Mouse (Mus musculus) megakaryocyte, adult 5-6 weeks (primary cell): ENCODE measurements around the gene Cpsf4. TPM values are rescaled to one million over a fixed set of nuclear protein-coding genes. Genes with fewer than 3 reads are reported as not detected.
"Not testable (repeated sequence)": the region's sequence is repeated elsewhere in the genome, so short reads cannot be mapped to it uniquely, and the experiment has no call there.

Source experiments
- ATAC-seq: 2 replicates; pipeline ENCODE4 v1.8.0; 2016; ENCODE audit warnings: mild to moderate bottlenecking, inconsistent platforms; ENCODE audit not compliant: poor library complexity, severe bottlenecking
- total RNA-seq, 2 experiments: library from RNA; stranded (forward) in 1 of 2; stranded (reverse) in 1 of 2; fragments of 153-499, 151-499 nt in 1 of 2; fragments of 221-1000, 200-1000 nt in 1 of 2; gene quantifications; 2 replicates each; pipeline versions ENCODE4 v1.2.3 to v1.2.4; 2015 to 2017

The Cpsf4 gene
- total RNA-seq, 2 experiments from 2014 or later = 17.0 to 34.0 TPM

DNA sequence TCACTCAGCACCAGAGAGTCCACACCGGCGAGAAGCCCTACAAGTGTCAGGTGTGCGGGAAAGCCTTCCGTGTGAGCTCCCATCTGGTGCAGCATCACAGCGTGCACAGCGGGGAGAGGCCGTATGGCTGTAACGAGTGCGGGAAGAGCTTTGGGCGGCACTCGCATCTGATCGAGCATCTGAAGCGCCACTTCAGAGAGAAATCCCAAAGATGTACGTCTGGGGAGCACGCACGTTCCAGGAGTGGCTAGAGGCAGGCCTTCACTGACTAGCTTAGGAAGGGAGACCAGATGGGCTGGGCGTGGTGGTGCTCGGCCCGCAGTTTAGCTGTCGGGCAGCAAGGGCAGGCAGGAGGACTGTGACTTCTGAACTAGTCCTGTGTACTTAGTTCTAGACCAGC, 51.7 kb downstream of the Cpsf4 start:
- ATAC-seq = no peak

DNA sequence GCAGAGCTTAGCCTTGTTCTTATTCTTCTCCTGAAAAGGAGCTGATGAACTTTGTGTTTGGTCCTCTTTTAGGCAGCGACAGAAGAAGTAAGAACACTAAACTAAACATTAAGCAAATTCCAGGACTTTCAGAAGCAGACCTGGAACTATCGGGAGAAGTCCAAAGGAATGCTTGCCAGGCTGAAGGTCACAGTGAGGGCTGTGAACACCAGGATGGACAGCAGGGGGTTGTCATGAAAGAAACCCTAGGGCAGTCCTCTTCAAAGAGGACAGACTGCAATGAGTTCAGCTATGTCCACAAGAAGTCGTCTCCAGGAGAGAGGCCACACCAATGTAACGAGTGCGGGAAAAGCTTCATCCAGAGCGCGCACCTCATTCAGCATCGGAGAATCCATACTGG, 53.0 kb downstream of the Cpsf4 start:
- no peak for ATAC-seq

DNA sequence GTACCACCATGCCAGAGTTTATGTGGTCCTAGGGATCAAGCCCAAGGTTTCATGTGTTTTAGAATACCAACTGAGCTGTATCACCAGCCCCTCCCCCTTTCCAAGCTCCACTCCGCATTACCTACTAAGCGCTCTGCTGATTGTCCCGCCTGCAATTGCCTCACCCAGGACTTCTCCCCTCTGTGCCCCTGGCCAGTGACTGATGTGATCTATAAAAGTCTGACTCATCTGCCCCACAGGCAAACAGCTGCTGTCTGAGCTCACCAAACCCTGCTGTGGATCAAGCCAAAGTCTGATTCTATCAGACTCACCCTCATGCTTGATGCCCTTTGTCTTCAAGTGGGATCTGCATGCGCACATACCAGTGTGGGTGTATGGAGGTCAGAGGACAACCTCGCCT, 55.8 kb downstream of the Cpsf4 start:
- ATAC-seq = no peak

DNA sequence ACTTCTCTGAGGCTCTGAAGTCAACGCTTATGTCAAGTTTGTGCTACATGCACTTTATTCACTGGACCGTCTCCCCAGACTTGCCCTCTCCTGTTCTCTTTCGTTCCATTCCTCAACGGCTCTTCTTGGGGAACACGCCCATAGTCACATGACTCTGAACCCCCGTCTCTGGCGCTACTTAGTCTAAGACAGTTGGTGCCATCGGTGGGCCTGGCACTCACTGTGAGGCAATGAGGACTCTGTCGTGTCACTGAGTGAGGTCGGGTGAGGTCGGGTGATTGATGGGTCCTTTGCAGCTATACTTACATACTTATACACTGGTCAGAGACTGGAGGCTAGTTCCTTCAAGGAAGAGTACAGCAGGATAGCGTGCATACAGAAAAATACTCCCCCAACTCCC, 56.4 kb downstream of the Cpsf4 start:
- no peak for ATAC-seq

DNA sequence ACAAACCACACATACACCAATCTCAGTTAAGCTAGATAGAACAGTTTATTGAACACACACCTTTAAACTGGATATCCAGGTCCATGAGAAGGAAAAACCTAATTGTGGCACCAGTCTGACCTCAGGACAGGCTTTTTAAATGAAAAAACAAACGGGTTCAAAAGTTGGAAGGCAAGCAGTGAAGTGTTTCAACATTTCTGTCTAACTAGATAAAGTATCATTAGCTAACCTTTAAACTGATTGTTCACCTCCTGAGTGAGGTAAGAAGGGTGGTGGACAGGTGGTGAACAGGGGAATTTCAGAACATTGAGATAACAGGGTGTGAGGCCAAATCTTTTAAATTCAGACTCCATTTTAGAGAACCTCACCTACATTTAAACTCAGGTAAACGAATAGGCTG, 59.4 kb downstream of the Cpsf4 start:
- no peak for ATAC-seq

DNA sequence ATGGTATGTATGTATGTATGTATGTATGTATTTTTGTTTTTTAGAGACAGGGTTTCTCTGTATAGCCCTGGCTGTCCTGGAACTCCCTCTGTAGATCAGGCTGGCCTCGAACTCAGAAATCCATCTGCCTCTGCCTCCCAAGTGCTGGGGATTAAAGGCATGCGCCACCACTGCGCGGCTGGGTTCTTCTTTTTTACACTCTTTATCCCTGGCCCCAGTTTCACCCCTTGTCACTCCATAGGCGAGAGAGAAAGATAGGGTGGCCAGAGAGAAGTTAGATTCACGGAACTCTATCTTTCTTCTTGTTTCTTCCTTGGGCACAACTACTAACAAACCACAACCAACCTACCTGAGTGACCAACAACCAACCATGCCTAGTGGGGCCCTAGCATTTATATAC, 62.3 kb downstream of the Cpsf4 start:
- not testable (repeated sequence) for ATAC-seq

DNA sequence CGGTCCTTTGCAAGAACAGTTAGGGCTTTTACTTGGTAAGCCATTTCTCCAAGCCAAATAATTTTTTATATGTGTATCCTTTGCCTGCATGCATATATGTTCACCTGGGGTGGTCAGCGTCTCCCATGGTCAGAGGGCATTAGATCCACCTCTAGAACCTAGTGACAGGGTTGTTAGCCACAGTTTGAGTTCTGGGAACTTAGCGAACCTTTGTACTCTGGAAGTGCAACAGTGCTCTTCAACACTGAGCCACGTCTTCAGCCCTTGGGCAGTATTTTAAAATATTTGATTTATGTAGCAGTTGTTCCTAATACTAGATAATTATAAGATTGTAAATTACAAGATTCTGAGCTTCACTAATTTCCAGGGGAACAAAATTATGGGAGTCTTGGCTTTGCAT, 63.6 kb downstream of the Cpsf4 start:
- no peak for ATAC-seq

DNA sequence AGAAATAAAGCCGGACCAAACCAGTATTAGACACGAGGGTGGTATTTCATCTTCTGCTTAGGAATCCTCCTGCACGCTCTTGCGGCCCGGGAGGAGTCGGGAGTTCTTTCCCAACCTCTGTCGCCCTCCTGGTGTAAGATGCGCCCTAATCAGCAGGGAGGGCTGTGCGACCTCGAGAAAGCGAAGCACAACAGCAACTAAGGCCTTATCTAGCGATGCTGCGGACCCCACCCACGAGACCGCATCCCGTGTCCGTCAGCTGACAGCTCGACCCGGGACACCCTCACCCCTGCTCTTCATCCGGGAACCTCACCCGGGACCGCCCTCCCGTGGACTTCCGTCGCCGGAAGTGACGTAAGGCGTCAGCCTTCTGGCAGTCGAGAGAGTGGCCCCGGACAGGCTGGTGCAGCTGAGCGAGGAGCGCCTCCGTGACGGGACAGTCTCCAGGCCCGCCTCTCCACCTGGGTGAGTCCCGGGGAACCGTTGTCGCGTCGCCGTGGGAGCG, 64.4 kb downstream of the Cpsf4 start, which contains the start of gene Zfp655:
TSS of gene Zfp655 (plus strand) at position 349 of the 505 bp plus-strand sequence.
- peak; percentile 94 for ATAC-seq

Other genes starting within 250 kb of the Cpsf4 start
- gene Smurf1, start 201.4 kb upstream of the Cpsf4 start, total RNA-seq (2015) = 4.7 and 5.1 TPM in 2 replicates
- gene Smurf1, start 201.4 kb upstream of the Cpsf4 start, total RNA-seq (2017) = 6.7 and 6.9 TPM in 2 replicates
- not detected in 2 replicates for gene Gm4871, start 134.5 kb upstream of the Cpsf4 start, total RNA-seq (2015)
- gene Gm4871, start 134.5 kb upstream of the Cpsf4 start, total RNA-seq (2017) = not detected in 2 replicates
- gene 1700018F24Rik, start 124.2 kb upstream of the Cpsf4 start, total RNA-seq (2015) = not detected in 2 replicates
- gene 1700018F24Rik, start 124.2 kb upstream of the Cpsf4 start, total RNA-seq (2017) = not detected in 2 replicates
- 98.2 and 102 TPM in 2 replicates for gene Arpc1a, start 83.4 kb upstream of the Cpsf4 start, total RNA-seq (2015)
- 65.2 and 77.0 TPM in 2 replicates for gene Arpc1a, start 83.4 kb upstream of the Cpsf4 start, total RNA-seq (2017)
- not detected in 2 replicates for gene Kpna7, start 83.2 kb upstream of the Cpsf4 start, total RNA-seq (2015)
- gene Kpna7, start 83.2 kb upstream of the Cpsf4 start, total RNA-seq (2017) = not detected in 2 replicates
- 361 and 425 TPM in 2 replicates for gene Arpc1b, start 53.0 kb upstream of the Cpsf4 start, total RNA-seq (2015)
- 297 and 318 TPM in 2 replicates for gene Arpc1b, start 53.0 kb upstream of the Cpsf4 start, total RNA-seq (2017)
- gene Pdap1, start 27.0 kb upstream of the Cpsf4 start, total RNA-seq (2015) = 24.8 and 26.1 TPM in 2 replicates
- 140 and 144 TPM in 2 replicates for gene Pdap1, start 27.0 kb upstream of the Cpsf4 start, total RNA-seq (2017)
- gene Bud31, start 26.9 kb upstream of the Cpsf4 start, total RNA-seq (2015) = 179 and 181 TPM in 2 replicates
- gene Bud31, start 26.9 kb upstream of the Cpsf4 start, total RNA-seq (2017) = 217 and 234 TPM in 2 replicates
- gene Ptcd1, start 105 bp upstream of the Cpsf4 start, total RNA-seq (2015) = 6.5 and 7.9 TPM in 2 replicates
- 14.8 and 15.3 TPM in 2 replicates for gene Ptcd1, start 105 bp upstream of the Cpsf4 start, total RNA-seq (2017)
- gene Atp5j2, start 24.8 kb downstream of the Cpsf4 start, total RNA-seq (2015) = 310 and 322 TPM in 2 replicates
- gene Atp5j2, start 24.8 kb downstream of the Cpsf4 start, total RNA-seq (2017) = 103 and 107 TPM in 2 replicates
- 6.2 and 6.4 TPM in 2 replicates for gene Zkscan14, start 34.7 kb downstream of the Cpsf4 start, total RNA-seq (2015)
- gene Zkscan14, start 34.7 kb downstream of the Cpsf4 start, total RNA-seq (2017) = 30.8 and 31.7 TPM in 2 replicates
- gene Zkscan5, start 37.3 kb downstream of the Cpsf4 start, total RNA-seq (2015) = 2.6 and 2.7 TPM in 2 replicates
- 4.6 and 5.4 TPM in 2 replicates for gene Zkscan5, start 37.3 kb downstream of the Cpsf4 start, total RNA-seq (2017)
- gene Zfp655, start 64.5 kb downstream of the Cpsf4 start, total RNA-seq (2015) = 31.1 and 36.1 TPM in 2 replicates
- 23.4 and 27.2 TPM in 2 replicates for gene Zfp655, start 64.5 kb downstream of the Cpsf4 start, total RNA-seq (2017)
- gene Zscan25, start 113.3 kb downstream of the Cpsf4 start, total RNA-seq (2015) = 5.4 and 6.4 TPM in 2 replicates
- 3.2 and 3.5 TPM in 2 replicates for gene Zscan25, start 113.3 kb downstream of the Cpsf4 start, total RNA-seq (2017)
- not detected in 2 replicates for gene Cyp3a57, start 178.1 kb downstream of the Cpsf4 start, total RNA-seq (2015)
- not detected in 2 replicates for gene Cyp3a57, start 178.1 kb downstream of the Cpsf4 start, total RNA-seq (2017)